Mouse (Mus musculus) heart, embryonic 16.5 days (tissue): Measurements from ENCODE around the gene Tsc22d1. TPM values are rescaled to one million over a fixed set of nuclear protein-coding genes. Genes with fewer than 3 reads are reported as not detected.

ENCODE experiments used
- ATAC-seq: fragments of 200-750 bp; cut with Nextera tagmentation; replicated peaks from 2 replicates; pipeline ENCODE4 v1.8.0; 2017; ENCODE audit warnings: moderate number of reproducible peaks; ENCODE audit not compliant: insufficient read depth, low FRiP score; ENCODE audit errors: extremely low read depth
- H3K27ac ChIP-seq: fragments of 300-500 bp; sonication (generic); 2 replicates; pipeline ENCODE4 v1.5.1; 2014; ENCODE audit warnings: mild to moderate bottlenecking, low read length, control low read depth, moderate library complexity
- H3K27me3 ChIP-seq: fragments of 300-500 bp; sonication (generic); 2 replicates; pipeline ENCODE4 v1.6.1; 2014; ENCODE audit warnings: low read length, mixed read lengths; ENCODE audit not compliant: control insufficient read depth, insufficient read depth
- H3K36me3 ChIP-seq: fragments of 300-500 bp; sonication (generic); 2 replicates; pipeline ENCODE4 v1.6.1; 2014; ENCODE audit not compliant: control insufficient read depth, insufficient read depth
- H3K4me1 ChIP-seq: fragments of 300-500 bp; sonication (generic); 2 replicates; pipeline ENCODE4 v1.6.1; 2014; ENCODE audit warnings: low read length, mixed read lengths; ENCODE audit not compliant: control insufficient read depth, insufficient read depth
- H3K4me2 ChIP-seq: fragments of 300-500 bp; sonication (generic); 2 replicates; pipeline ENCODE4 v1.6.1; 2014; ENCODE audit warnings: low read depth, mild to moderate bottlenecking, control low read depth, low read length
- H3K4me3 ChIP-seq: fragments of 300-500 bp; sonication (generic); 2 replicates; pipeline ENCODE4 v1.5.1; 2014; ENCODE audit warnings: mild to moderate bottlenecking, control low read depth, low read length
- H3K9ac ChIP-seq: fragments of 300-500 bp; sonication (generic); 2 replicates; pipeline ENCODE4 v1.6.1; 2014; ENCODE audit warnings: low read length, control low read depth
- H3K9me3 ChIP-seq: fragments of 300-500 bp; sonication (generic); replicated peaks from 2 replicates; pipeline ENCODE4 v1.6.1; 2016; ENCODE audit warnings: low read length; ENCODE audit not compliant: control insufficient read depth
- WGBS: fragments of 180-500 bp; shearing (Covaris S2); extraction: QIAGEN DNeasy Blood & Tissue Kit; methylation state at CpG from one replicate; pipeline ENCODE4 v1.1.7; 2014; 5-methylcytosine and 5-hydroxymethylcytosine counted together
- polyA plus RNA-seq: library from polyadenylated mRNA; unstranded; fragments of >200 nt; fragmentation: Nextera tagmentation; extraction: Ambion mirVana; gene quantifications from 2 replicates; pipeline ENCODE4 v1.2.1, GENCODE M21; 2015

The Tsc22d1 gene
- polyA plus RNA-seq, 1 experiment from 2014 or later = 367 TPM

- H3K9ac ChIP-seq = peak overlapping the region; percentile 94
- WGBS = 2% methylated on average over 10 of the region's 10 CpGs
- peaks cover 13% of the 10 kb centered on the region for H3K36me3 ChIP-seq
- H3K4me2 ChIP-seq = peak overlapping the region; percentile 97
- H3K27me3 ChIP-seq = no peaks in the 10 kb centered on the region
- H3K4me1 ChIP-seq = peaks cover 15% of the 10 kb centered on the region
- peak overlapping the region; percentile 95 for H3K27ac ChIP-seq
- H3K9me3 ChIP-seq = no peaks in the 10 kb centered on the region
- no peak; the same call in 1 of the 2 replicates for ATAC-seq
- peak overlapping the region; percentile 83 for H3K4me3 ChIP-seq
Measured at GRCm38 (mm10) chr14:76413773-76414121, 1.0 kb upstream of the Tsc22d1 start.

GRCm38 (mm10) chr14:76414122-76414861, 469 bp upstream of the Tsc22d1 start:
- peaks cover 13% of the 10 kb centered on the region for H3K36me3 ChIP-seq

DNA sequence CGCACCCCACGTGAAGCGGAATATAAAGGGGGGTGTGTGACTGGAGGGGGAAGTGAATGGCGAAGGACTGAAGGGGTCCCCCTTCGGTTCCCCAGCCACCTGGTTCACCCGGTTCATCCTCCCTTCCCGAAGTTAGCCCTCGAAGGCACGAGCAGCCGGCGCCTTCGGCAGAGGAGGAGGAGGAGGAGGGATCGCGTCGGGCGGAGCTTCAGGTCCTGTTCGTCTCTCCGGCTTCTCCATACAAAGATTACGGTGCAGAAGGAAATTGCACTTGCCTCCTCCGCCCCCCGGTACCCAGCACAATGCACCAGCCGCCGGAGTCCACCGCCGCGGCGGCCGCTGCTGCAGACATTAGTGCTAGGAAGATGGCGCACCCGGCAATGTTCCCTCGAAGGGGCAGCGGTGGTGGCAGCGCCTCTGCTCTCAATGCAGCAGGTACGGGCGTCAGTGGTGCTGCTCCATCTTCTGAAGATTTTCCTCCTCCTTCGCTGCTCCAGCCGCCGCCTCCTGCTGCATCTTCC, 1.1 kb downstream of the Tsc22d1 start:
- Histone ChIP-seq H3K27ac (peak overlapping the region; percentile 95), H3K4me3 (peak overlapping the region; percentile 83), H3K4me1 (peaks cover 29% of the 10 kb centered on the region), H3K9ac (peak overlapping the region; percentile 94), H3K4me2 (peak overlapping the region; percentile 97), H3K36me3 (peaks cover 13% of the 10 kb centered on the region), H3K9me3 (no peaks in the 10 kb centered on the region), H3K27me3 (no peaks in the 10 kb centered on the region)
- no peak for ATAC-seq
- WGBS = 0% methylated on average over 31 of the region's 38 CpGs

More at GRCm38 (mm10) chr14:76414122-76414861, 469 bp upstream of the Tsc22d1 start:
- under 1% methylated on average over 75 of the region's 81 CpGs for WGBS
- ATAC-seq = peak; percentile 93
- peak overlapping the region; percentile 95 for H3K27ac ChIP-seq
- peak overlapping the region; percentile 83 for H3K4me3 ChIP-seq
- peak overlapping the region; percentile 97 for H3K4me2 ChIP-seq
- H3K9me3 ChIP-seq = no peaks in the 10 kb centered on the region
- no peaks in the 10 kb centered on the region for H3K27me3 ChIP-seq
- peaks cover 20% of the 10 kb centered on the region for H3K4me1 ChIP-seq
- H3K9ac ChIP-seq = peak overlapping the region; percentile 94

- peaks cover 32% of the 10 kb centered on the region for H3K4me1 ChIP-seq
- ATAC-seq = no peak
- no peaks in the 10 kb centered on the region for H3K27me3 ChIP-seq
- H3K27ac ChIP-seq = no peak overlapping the region
- peak overlapping the region; percentile 94 for H3K9ac ChIP-seq
- peaks cover 13% of the 10 kb centered on the region for H3K36me3 ChIP-seq
- H3K4me2 ChIP-seq = peak overlapping the region; percentile 97
- peak overlapping the region; percentile 83 for H3K4me3 ChIP-seq
- 51% methylated on average over 27 of the region's 27 CpGs for WGBS
- H3K9me3 ChIP-seq = no peaks in the 10 kb centered on the region
Measured at GRCm38 (mm10) chr14:76416366-76417040, 1.7 kb downstream of the Tsc22d1 start.

DNA sequence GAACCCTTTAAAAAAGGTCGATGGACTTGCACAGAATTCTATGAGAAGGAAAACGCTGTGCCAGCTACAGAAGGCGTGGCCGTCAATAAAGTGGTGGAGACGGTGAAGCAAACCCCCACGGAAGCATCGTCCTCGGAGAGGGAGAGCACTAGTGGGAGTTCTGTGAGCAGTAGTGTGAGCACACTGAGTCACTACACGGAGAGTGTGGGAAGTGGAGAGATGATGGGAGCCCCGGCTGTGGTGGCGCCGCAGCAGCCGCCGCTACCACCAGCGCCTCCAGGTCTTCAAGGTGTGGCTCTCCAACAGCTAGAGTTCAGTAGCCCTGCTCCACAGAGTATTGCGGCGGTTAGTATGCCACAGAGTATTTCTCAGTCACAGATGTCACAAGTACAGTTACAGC, 2.6 kb downstream of the Tsc22d1 start:
- no peak overlapping the region for H3K9ac ChIP-seq
- H3K9me3 ChIP-seq = no peaks in the 10 kb centered on the region
- H3K27me3 ChIP-seq = no peaks in the 10 kb centered on the region
- no peak for ATAC-seq
- H3K4me2 ChIP-seq = no peak overlapping the region
- peaks cover 32% of the 10 kb centered on the region for H3K4me1 ChIP-seq
- 95% methylated on average over 17 of the region's 17 CpGs for WGBS
- H3K36me3 ChIP-seq = peaks cover 13% of the 10 kb centered on the region
- no peak overlapping the region for H3K27ac ChIP-seq
- H3K4me3 ChIP-seq = no peak overlapping the region

DNA sequence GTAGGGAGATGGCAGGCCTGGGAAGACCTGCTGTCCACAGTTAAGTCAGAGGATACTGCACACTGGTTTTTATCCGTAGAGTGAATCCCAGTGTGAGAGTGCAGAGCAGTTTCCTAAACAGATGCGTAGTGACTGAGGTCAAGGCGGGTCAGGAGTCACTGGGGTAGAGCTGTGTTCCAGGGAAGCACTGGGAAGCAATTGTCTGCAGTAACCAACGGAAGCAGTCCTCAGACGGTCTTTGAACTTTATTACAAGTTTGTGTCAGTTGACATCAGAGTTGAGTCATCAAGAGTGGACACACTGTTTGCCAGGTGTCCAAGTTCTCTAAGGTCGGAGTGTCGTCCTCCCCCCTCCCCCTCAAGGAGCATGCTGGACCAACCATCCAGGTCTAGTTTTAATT, 6.0 kb downstream of the Tsc22d1 start:
- no peak for ATAC-seq

GRCm38 (mm10) chr14:76421162-76421561, 6.4 kb downstream of the Tsc22d1 start:
- Histone ChIP-seq H3K27me3 (no peaks in the 10 kb centered on the region), H3K27ac (no peak overlapping the region), H3K4me1 (peaks cover 33% of the 10 kb centered on the region), H3K9ac (no peak overlapping the region), H3K4me2 (no peak overlapping the region), H3K36me3 (peaks cover 28% of the 10 kb centered on the region), H3K9me3 (no peaks in the 10 kb centered on the region), H3K4me3 (no peak overlapping the region)
- no peak for ATAC-seq
- WGBS = 87% methylated on average over 4 of the region's 4 CpGs

More for the DNA sequence above, 6.0 kb downstream of the Tsc22d1 start:
- WGBS = 56% methylated on average over 7 of the region's 7 CpGs
- Histone ChIP-seq H3K9me3 (no peaks in the 10 kb centered on the region), H3K4me2 (no peak overlapping the region), H3K27me3 (no peaks in the 10 kb centered on the region), H3K9ac (no peak overlapping the region), H3K27ac (no peak overlapping the region), H3K36me3 (peaks cover 23% of the 10 kb centered on the region), H3K4me1 (peaks cover 35% of the 10 kb centered on the region), H3K4me3 (no peak overlapping the region)

DNA sequence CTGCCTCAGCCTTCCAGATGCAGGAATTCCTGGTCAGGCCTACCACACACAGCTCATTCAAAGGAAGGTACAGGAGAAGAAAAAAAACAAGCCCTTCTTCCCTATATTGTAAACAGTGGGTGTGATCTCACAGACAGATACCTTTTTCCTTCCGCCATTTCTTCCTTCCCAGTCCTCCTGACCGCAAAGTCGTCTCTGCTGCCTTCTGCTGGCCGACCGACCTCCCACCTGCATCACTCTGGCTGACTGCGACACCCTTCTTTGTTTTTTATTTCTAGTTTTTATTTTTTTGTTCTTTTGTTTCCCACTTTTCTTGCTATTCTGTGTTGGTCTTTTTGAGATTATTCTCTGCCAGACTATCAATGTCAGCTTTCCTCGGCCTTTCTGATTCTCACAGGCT, 10.7 kb downstream of the Tsc22d1 start:
- Histone ChIP-seq H3K4me1 (peaks cover 10% of the 10 kb centered on the region), H3K36me3 (peaks cover 18% of the 10 kb centered on the region)
- WGBS = 88% methylated on average over 7 of the region's 7 CpGs

DNA sequence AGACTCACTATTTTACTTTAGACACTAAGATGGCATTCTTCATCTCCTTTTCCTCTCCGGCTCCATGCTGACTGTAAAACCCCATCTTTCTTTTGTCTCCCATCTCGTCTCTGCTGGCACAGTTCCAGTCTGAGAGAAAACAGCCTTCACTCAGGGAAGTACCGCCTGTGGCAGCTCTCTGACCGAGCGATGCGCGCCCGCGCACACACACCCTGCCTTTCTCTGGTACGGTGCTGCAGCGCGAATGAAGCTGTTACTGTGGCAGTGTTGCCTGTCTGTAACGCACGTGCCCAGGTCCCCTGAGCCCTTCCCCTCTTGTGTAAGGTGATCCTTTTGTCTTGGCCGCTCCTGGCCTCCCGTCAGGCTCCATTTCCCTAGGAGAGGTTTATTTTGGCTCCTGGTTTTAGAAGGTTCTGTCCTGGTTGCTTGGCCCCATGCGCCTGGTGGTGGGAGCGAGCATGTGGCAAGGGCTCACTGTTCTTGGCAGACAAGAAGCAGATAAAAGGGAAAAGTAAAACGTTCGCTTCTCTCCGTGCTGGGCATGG, 11.3 kb downstream of the Tsc22d1 start:
- H3K9me3 ChIP-seq = no peaks in the 10 kb centered on the region
- ATAC-seq = no peak
- no peak overlapping the region for H3K4me2 ChIP-seq
- no peak overlapping the region for H3K9ac ChIP-seq
- WGBS = 90% methylated on average over 21 of the region's 21 CpGs
- peaks cover 19% of the 10 kb centered on the region for H3K36me3 ChIP-seq
- H3K27ac ChIP-seq = no peak overlapping the region
- no peak overlapping the region for H3K4me3 ChIP-seq
- H3K27me3 ChIP-seq = no peaks in the 10 kb centered on the region
- H3K4me1 ChIP-seq = peaks cover 3% of the 10 kb centered on the region

More for the DNA sequence above, 10.7 kb downstream of the Tsc22d1 start:
- H3K27ac ChIP-seq = no peak overlapping the region
- no peak overlapping the region for H3K4me2 ChIP-seq
- no peaks in the 10 kb centered on the region for H3K9me3 ChIP-seq
- no peaks in the 10 kb centered on the region for H3K27me3 ChIP-seq
- no peak overlapping the region for H3K9ac ChIP-seq
- H3K4me3 ChIP-seq = no peak overlapping the region
- ATAC-seq = no peak
